Mouse (Mus musculus): ENCODE measurements at regions not wholly inside any gene's neighbourhood (a gene's known extent, or its start where the extent isn't known, plus 50 kb on each side); places are given as distances from the start of the nearest gene placed in this dataset.
"Not testable (repeated sequence)": the region's sequence is repeated elsewhere in the genome, so short reads cannot be mapped to it uniquely, and the experiment has no call there.

GRCm38 (mm10) chr10:30470831-30471230 is 129.7 kb downstream of the Trmt11 start:
- Histone ChIP-seq H3K4me3 (no peak overlapping the region), H3K4me1 (no peaks in the 10 kb centered on the region), H3K27me3 (replicated peaks; ENCODE audit: low read depth, poor library complexity, severe bottlenecking) (no peaks in the 10 kb centered on the region), H3K36me3 (replicated peaks) (no peaks in the 10 kb centered on the region), H3K27ac (replicated peaks) (no peak overlapping the region), H3K9me3 (no peaks in the 10 kb centered on the region)
- DNase-seq (ENCODE audit: low spot score): no peak
- 85% methylated on average over 3 of the region's 3 CpGs for WGBS

- DNase-seq (ENCODE audit: low spot score): no peak
- no peak overlapping the region for H3K4me3 ChIP-seq
- H3K36me3 ChIP-seq (replicated peaks): no peaks in the 10 kb centered on the region
- no peaks in the 10 kb centered on the region for H3K27me3 ChIP-seq (replicated peaks; ENCODE audit: low read depth, poor library complexity, severe bottlenecking)
- H3K9me3 ChIP-seq: no peaks in the 10 kb centered on the region
- no peak overlapping the region for H3K27ac ChIP-seq (replicated peaks)
- no peaks in the 10 kb centered on the region for H3K4me1 ChIP-seq
- WGBS: 94% methylated on average over 4 of the region's 4 CpGs
These were observed 149.9 kb downstream of the Trmt11 start for GRCm38 (mm10) chr10:30450616-30451015.

GRCm38 (mm10) chr10:30447057-30447456 is 153.5 kb downstream of the Trmt11 start:
- Histone ChIP-seq H3K4me1 (no peaks in the 10 kb centered on the region), H3K36me3 (replicated peaks) (no peaks in the 10 kb centered on the region), H3K9me3 (no peaks in the 10 kb centered on the region), H3K4me3 (no peak overlapping the region), H3K27me3 (replicated peaks; ENCODE audit: low read depth, poor library complexity, severe bottlenecking) (no peaks in the 10 kb centered on the region), H3K27ac (replicated peaks) (no peak overlapping the region)
- DNase-seq (ENCODE audit: low spot score): no peak
- 85% methylated on average over 2 of the region's 2 CpGs for WGBS

GRCm38 (mm10) chr10:30446572-30446971 is 154.0 kb downstream of the Trmt11 start:
- DNase-seq (ENCODE audit: low spot score): no peak
- H3K27me3 ChIP-seq (replicated peaks; ENCODE audit: low read depth, poor library complexity, severe bottlenecking): no peaks in the 10 kb centered on the region
- no peaks in the 10 kb centered on the region for H3K4me1 ChIP-seq
- no peaks in the 10 kb centered on the region for H3K9me3 ChIP-seq
- no peaks in the 10 kb centered on the region for H3K36me3 ChIP-seq (replicated peaks)
- 83% methylated on average over 1 of the region's 1 CpGs for WGBS
- H3K27ac ChIP-seq (replicated peaks): no peak overlapping the region
- no peak overlapping the region for H3K4me3 ChIP-seq

GRCm38 (mm10) chr10:30439802-30440201 is 160.7 kb downstream of the Trmt11 start:
- no peak overlapping the region for H3K27ac ChIP-seq (replicated peaks)
- no peaks in the 10 kb centered on the region for H3K9me3 ChIP-seq
- H3K36me3 ChIP-seq (replicated peaks): no peaks in the 10 kb centered on the region
- H3K4me1 ChIP-seq: no peaks in the 10 kb centered on the region
- no peaks in the 10 kb centered on the region for H3K27me3 ChIP-seq (replicated peaks; ENCODE audit: low read depth, poor library complexity, severe bottlenecking)
- 62% methylated on average over 2 of the region's 2 CpGs for WGBS
- no peak for DNase-seq (ENCODE audit: low spot score)
- H3K4me3 ChIP-seq: no peak overlapping the region

GRCm38 (mm10) chr10:30426420-30426923 is 174.1 kb downstream of the Trmt11 start:
- H3K36me3 ChIP-seq (replicated peaks): no peaks in the 10 kb centered on the region
- WGBS: 89% methylated on average over 4 of the region's 4 CpGs
- no peak overlapping the region for H3K4me3 ChIP-seq
- H3K4me1 ChIP-seq: no peaks in the 10 kb centered on the region
- H3K27me3 ChIP-seq (replicated peaks; ENCODE audit: low read depth, poor library complexity, severe bottlenecking): no peaks in the 10 kb centered on the region
- H3K9me3 ChIP-seq: no peaks in the 10 kb centered on the region
- DNase-seq (ENCODE audit: low spot score): no peak
- H3K27ac ChIP-seq (replicated peaks): no peak overlapping the region

- H3K27ac ChIP-seq (replicated peaks): no peak overlapping the region
- H3K36me3 ChIP-seq (replicated peaks): no peaks in the 10 kb centered on the region
- no peak overlapping the region for H3K4me3 ChIP-seq
- WGBS: 51% methylated on average over 6 of the region's 6 CpGs
- DNase-seq (ENCODE audit: low spot score): no peak
- no peaks in the 10 kb centered on the region for H3K4me1 ChIP-seq
- H3K9me3 ChIP-seq: no peaks in the 10 kb centered on the region
- H3K27me3 ChIP-seq (replicated peaks; ENCODE audit: low read depth, poor library complexity, severe bottlenecking): no peaks in the 10 kb centered on the region
These were observed 181.0 kb downstream of the Trmt11 start for GRCm38 (mm10) chr10:30419391-30420043.

- no peaks in the 10 kb centered on the region for H3K4me1 ChIP-seq
- no peaks in the 10 kb centered on the region for H3K36me3 ChIP-seq (replicated peaks)
- no peak overlapping the region for H3K27ac ChIP-seq (replicated peaks)
- no peak overlapping the region for H3K4me3 ChIP-seq
- no peaks in the 10 kb centered on the region for H3K9me3 ChIP-seq
- no peaks in the 10 kb centered on the region for H3K27me3 ChIP-seq (replicated peaks; ENCODE audit: low read depth, poor library complexity, severe bottlenecking)
- DNase-seq (ENCODE audit: low spot score): no peak
- 77% methylated on average over 3 of the region's 3 CpGs for WGBS
These were observed 184.2 kb downstream of the Trmt11 start for GRCm38 (mm10) chr10:30416314-30416713.

- no peak for DNase-seq (ENCODE audit: low spot score)
These were observed 188.8 kb downstream of the Trmt11 start for GRCm38 (mm10) chr10:30411736-30412135.

GRCm38 (mm10) chr10:30405669-30406393 is 194.7 kb downstream of the Trmt11 start:
- DNase-seq (ENCODE audit: low spot score): peak; percentile 42
- Histone ChIP-seq H3K4me3 (no peak overlapping the region), H3K36me3 (replicated peaks) (no peaks in the 10 kb centered on the region), H3K27ac (replicated peaks) (no peak overlapping the region), H3K4me1 (peaks cover 7% of the 10 kb centered on the region), H3K9me3 (no peaks in the 10 kb centered on the region), H3K27me3 (replicated peaks; ENCODE audit: low read depth, poor library complexity, severe bottlenecking) (peaks cover 43% of the 10 kb centered on the region)
- 31% methylated on average over 13 of the region's 13 CpGs for WGBS

More at GRCm38 (mm10) chr10:30411736-30412135, 188.8 kb downstream of the Trmt11 start:
- Histone ChIP-seq H3K36me3 (replicated peaks) (no peaks in the 10 kb centered on the region), H3K4me1 (no peaks in the 10 kb centered on the region), H3K27me3 (replicated peaks; ENCODE audit: low read depth, poor library complexity, severe bottlenecking) (peaks cover 17% of the 10 kb centered on the region), H3K4me3 (no peak overlapping the region), H3K27ac (replicated peaks) (no peak overlapping the region), H3K9me3 (no peaks in the 10 kb centered on the region)

- H3K36me3 ChIP-seq (replicated peaks): no peaks in the 10 kb centered on the region
- no peak for DNase-seq (ENCODE audit: low spot score)
- no peaks in the 10 kb centered on the region for H3K27me3 ChIP-seq (replicated peaks; ENCODE audit: low read depth, poor library complexity, severe bottlenecking)
- WGBS: 15% methylated on average over 1 of the region's 1 CpGs
- H3K9me3 ChIP-seq: no peaks in the 10 kb centered on the region
- H3K4me1 ChIP-seq: no peaks in the 10 kb centered on the region
- no peak overlapping the region for H3K4me3 ChIP-seq
- H3K27ac ChIP-seq (replicated peaks): no peak overlapping the region
These were observed 170.2 kb upstream of the Cenpw start for GRCm38 (mm10) chr10:30370542-30370941.

- DNase-seq (ENCODE audit: low spot score); H3K9me3 ChIP-seq; H3K36me3 ChIP-seq (replicated peaks); H3K4me3 ChIP-seq; H3K27me3 ChIP-seq (replicated peaks; ENCODE audit: low read depth, poor library complexity, severe bottlenecking); H3K27ac ChIP-seq (replicated peaks); H3K4me1 ChIP-seq: not testable (repeated sequence)
These were observed 160.5 kb upstream of the Cenpw start for GRCm38 (mm10) chr10:30360811-30361210.

GRCm38 (mm10) chr10:30359051-30359450 is 158.7 kb upstream of the Cenpw start:
- H3K4me3 ChIP-seq: no peak overlapping the region
- H3K36me3 ChIP-seq (replicated peaks): no peaks in the 10 kb centered on the region
- H3K27me3 ChIP-seq (replicated peaks; ENCODE audit: low read depth, poor library complexity, severe bottlenecking): no peaks in the 10 kb centered on the region
- H3K9me3 ChIP-seq: no peaks in the 10 kb centered on the region
- no peak overlapping the region for H3K27ac ChIP-seq (replicated peaks)
- 92% methylated on average over 1 of the region's 1 CpGs for WGBS
- H3K4me1 ChIP-seq: no peaks in the 10 kb centered on the region
- DNase-seq (ENCODE audit: low spot score): no peak

All from embryonic facial prominence, embryonic 10.5 days (tissue).